Mouse (Mus musculus): ENCODE results near the gene Ptrh2. TPM values are rescaled to one million over a fixed set of nuclear protein-coding genes. Genes with fewer than 3 reads are reported as not detected.

The Ptrh2 gene
- polyA plus RNA-seq, 1 experiment from 2014 or later: 16.2 TPM

- in situ Hi-C loops (cut with MboI; ENCODE audit: low pct_unique_long_range_greater_than_20kb): loop anchor here (25.0 kb wide), 1 partner anchor 452 kb away; the partner anchor contains the start of gene Brip1
- CTCF ChIA-PET: interaction anchor here (2.4 kb wide), 1 partner anchor 17 kb away, joined by 6 read pairs; no protein-coding TSS in a partner anchor
- ATAC-seq (no peak), DNase-seq (ENCODE audit: low read depth, low spot score) (no peak)
- no peak for TF ChIP-seq CTCF (IDR thresholded peaks at IDR 0.05)
- POLR2A ChIA-PET: interaction anchor here (0.6 kb wide), 1 partner anchor 11 kb away, joined by 3 read pairs; no protein-coding TSS in a partner anchor
- H3K27me3 ChIP-seq: no peaks in the 10 kb centered on the region
Measured at GRCm38 (mm10) chr11:86664406-86664805, 19.4 kb upstream of the Ptrh2 start.

DNA sequence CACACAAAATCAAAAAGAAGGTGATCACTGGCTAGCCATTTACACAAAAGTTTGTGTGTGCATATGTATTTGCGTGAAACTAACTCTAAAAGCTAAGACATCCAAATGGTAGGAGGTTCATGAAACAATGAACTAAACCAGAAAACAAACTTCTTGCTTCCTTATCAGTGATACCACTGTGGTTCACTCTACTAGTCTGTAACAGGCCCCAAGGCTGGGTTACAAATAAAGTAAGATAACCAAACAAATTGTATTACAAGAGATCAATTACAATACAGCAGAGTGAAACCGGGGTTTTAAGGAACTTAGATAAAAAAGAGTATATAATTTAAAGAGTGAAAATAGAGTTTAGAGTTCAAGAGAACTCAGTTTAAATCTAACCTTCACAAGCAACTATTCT lies 16.2 kb upstream of the Ptrh2 start:
- CTCF ChIA-PET: interaction anchor here (1.0 to 1.3 kb wide), 2 partner anchors 10 to 15 kb away, joined by 3 read pairs; no protein-coding TSS in a partner anchor
- no peaks in the 10 kb centered on the region for H3K27me3 ChIP-seq
- ATAC-seq: no peak
- POLR2A ChIA-PET: no interaction called here
- in situ Hi-C loops (cut with MboI; ENCODE audit: low pct_unique_long_range_greater_than_20kb): loop anchor here (25.0 kb wide), 1 partner anchor 455 kb away; the partner anchor contains the start of gene Brip1
- DNase-seq (ENCODE audit: low read depth, low spot score): no peak
- no peak for TF ChIP-seq CTCF (IDR thresholded peaks at IDR 0.05)

GRCm38 (mm10) chr11:86668169-86668568 lies 15.6 kb upstream of the Ptrh2 start:
- in situ Hi-C loops (cut with MboI; ENCODE audit: low pct_unique_long_range_greater_than_20kb): loop anchor here (25.0 kb wide), 1 partner anchor 456 kb away; the partner anchor contains the start of gene Brip1
- TF ChIP-seq CTCF (IDR thresholded peaks at IDR 0.05): no peak
- ChIA-PET POLR2A (no interaction called here), CTCF (interaction anchor here (1.0 to 1.3 kb wide), 3 partner anchors 11 to 16 kb away, joined by 3 read pairs; no protein-coding TSS in a partner anchor)
- no peaks in the 10 kb centered on the region for H3K27me3 ChIP-seq
- DNase-seq (ENCODE audit: low read depth, low spot score) (no peak), ATAC-seq (no peak)

DNA sequence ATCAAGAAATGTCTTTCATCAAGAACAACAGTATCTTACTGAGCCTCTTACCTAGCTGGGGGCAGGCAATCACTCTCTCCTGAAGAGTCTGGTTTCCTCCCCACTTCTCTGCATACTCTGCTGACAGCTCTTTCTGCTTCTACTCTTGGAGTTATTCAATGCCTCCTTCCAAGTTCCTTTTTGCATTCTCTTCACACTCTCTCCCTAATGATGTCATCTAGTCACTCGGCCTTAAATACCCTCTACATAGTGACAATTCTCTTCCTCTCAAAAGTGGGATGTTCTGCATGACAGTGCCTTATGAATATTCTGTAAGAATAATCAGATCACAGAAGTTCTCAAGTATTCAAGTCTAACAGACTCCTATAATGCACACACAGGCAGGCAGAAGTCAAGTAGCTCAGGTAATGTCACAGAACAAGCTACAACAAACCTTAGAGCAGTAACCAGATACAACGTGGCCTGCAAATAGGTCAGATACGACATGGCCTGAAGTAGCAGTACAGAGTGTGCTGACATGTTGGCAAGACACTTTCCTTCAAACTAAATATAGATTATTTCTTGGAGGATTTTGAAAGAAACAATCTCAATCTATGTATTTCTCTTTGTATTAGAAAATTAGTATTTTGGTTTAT lies 12.6 kb upstream of the Ptrh2 start:
- ATAC-seq (no peak), DNase-seq (ENCODE audit: low read depth, low spot score) (no peak)
- CTCF ChIA-PET: interaction anchor here (0.6 to 1.2 kb wide), 2 partner anchors 10 to 12 kb away, joined by 3 read pairs; no protein-coding TSS in a partner anchor
- POLR2A ChIA-PET: no interaction called here
- in situ Hi-C loops (cut with MboI; ENCODE audit: low pct_unique_long_range_greater_than_20kb): loop anchor here (25.0 kb wide), 1 partner anchor 459 kb away; the partner anchor contains the start of gene Brip1
- TF ChIP-seq CTCF (IDR thresholded peaks at IDR 0.05): no peak
- no peaks in the 10 kb centered on the region for H3K27me3 ChIP-seq

GRCm38 (mm10) chr11:86672772-86673171 lies 11.0 kb upstream of the Ptrh2 start:
- TF ChIP-seq CTCF (IDR thresholded peaks at IDR 0.05): no peak
- no peaks in the 10 kb centered on the region for H3K27me3 ChIP-seq
- ChIA-PET CTCF (no interaction called here), POLR2A (no interaction called here)
- in situ Hi-C loops (cut with MboI; ENCODE audit: low pct_unique_long_range_greater_than_20kb): loop anchor here (25.0 kb wide), 1 partner anchor 460 kb away; the partner anchor contains the start of gene Brip1
- ATAC-seq (no peak), DNase-seq (ENCODE audit: low read depth, low spot score) (no peak)

- in situ Hi-C loops (cut with MboI; ENCODE audit: low pct_unique_long_range_greater_than_20kb): no loop called here
- TF ChIP-seq CTCF (IDR thresholded peaks at IDR 0.05): no peak
- DNase-seq (ENCODE audit: low read depth, low spot score): no peak
- ATAC-seq: no peak
- CTCF ChIA-PET: interaction anchor here (0.9 kb wide), 1 partner anchor 161 kb away, joined by 3 read pairs; no protein-coding TSS in a partner anchor
- H3K27me3 ChIP-seq: no peaks in the 10 kb centered on the region
- POLR2A ChIA-PET: no interaction called here
Measured at GRCm38 (mm10) chr11:86675520-86675919, 8.3 kb upstream of the Ptrh2 start.

- POLR2A ChIA-PET: interaction anchor here (0.7 to 1.0 kb wide), 3 partner anchors 78 to 725 kb away, joined by 3 to 8 read pairs (median 4); partner anchors contain the start of gene Cltc
- CTCF ChIA-PET: interaction anchor here (1.0 to 1.2 kb wide), 2 partner anchors 11 to 23 kb away, joined by 3 read pairs; no protein-coding TSS in a partner anchor
- in situ Hi-C loops (cut with MboI; ENCODE audit: low pct_unique_long_range_greater_than_20kb): no loop called here
- no peaks in the 10 kb centered on the region for H3K27me3 ChIP-seq
- no peak for ATAC-seq
- no peak for DNase-seq (ENCODE audit: low read depth, low spot score)
- TF ChIP-seq CTCF (IDR thresholded peaks at IDR 0.05): no peak
Measured at GRCm38 (mm10) chr11:86678957-86679356, 4.8 kb upstream of the Ptrh2 start.

GRCm38 (mm10) chr11:86680729-86681128 lies 3.1 kb upstream of the Ptrh2 start:
- in situ Hi-C loops (cut with MboI; ENCODE audit: low pct_unique_long_range_greater_than_20kb): loop anchor here (5.0 kb wide), 1 partner anchor 77 kb away; the partner anchor contains the start of gene Cltc
- no peak for ATAC-seq
- ChIA-PET CTCF (interaction anchor here (1.9 to 2.0 kb wide), 2 partner anchors 17 to 27 kb away, joined by 6 to 7 read pairs; no protein-coding TSS in a partner anchor), POLR2A (no interaction called here)
- DNase-seq (ENCODE audit: low read depth, low spot score): no peak
- TF ChIP-seq CTCF (IDR thresholded peaks at IDR 0.05): no peak
- H3K27me3 ChIP-seq: no peaks in the 10 kb centered on the region

DNA sequence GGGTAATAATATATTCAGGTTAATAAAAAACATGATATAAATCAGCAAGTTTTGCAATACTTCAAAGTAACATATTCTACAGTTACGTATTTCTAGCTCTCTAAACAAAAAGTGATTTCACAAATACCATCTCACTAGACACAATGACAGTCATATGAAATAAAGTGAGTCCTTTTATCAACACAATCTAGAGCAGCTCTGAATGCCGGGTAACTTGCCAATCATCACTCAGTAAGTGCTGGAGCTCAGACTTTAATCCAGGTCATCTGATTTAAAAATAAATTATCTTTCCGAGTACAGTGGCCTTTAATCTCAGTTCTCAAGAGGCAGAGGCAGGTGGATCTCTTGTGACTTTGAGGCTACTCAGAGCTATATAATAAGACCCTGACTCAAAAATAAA lies 2.4 kb upstream of the Ptrh2 start:
- no peak for ATAC-seq
- no peaks in the 10 kb centered on the region for H3K27me3 ChIP-seq
- DNase-seq (ENCODE audit: low read depth, low spot score): no peak
- in situ Hi-C loops (cut with MboI; ENCODE audit: low pct_unique_long_range_greater_than_20kb): loop anchor here (5.0 kb wide), 1 partner anchor 76 kb away; the partner anchor contains the start of gene Cltc
- TF ChIP-seq CTCF (IDR thresholded peaks at IDR 0.05): no peak
- ChIA-PET POLR2A (interaction anchor here (0.6 to 2.5 kb wide), 2 partner anchors 9 to 75 kb away, joined by 3 to 6 read pairs; partner anchors contain the start of gene Cltc), CTCF (interaction anchor here (0.7 to 2.0 kb wide), 5 partner anchors 10 to 68 kb away, joined by 3 to 7 read pairs (median 4); no protein-coding TSS in a partner anchor)

GRCm38 (mm10) chr11:86682861-86683260 lies 924 bp upstream of the Ptrh2 start:
- no peak for DNase-seq (ENCODE audit: low read depth, low spot score)
- ATAC-seq: no peak
- no peak for TF ChIP-seq CTCF (IDR thresholded peaks at IDR 0.05)
- in situ Hi-C loops (cut with MboI; ENCODE audit: low pct_unique_long_range_greater_than_20kb): loop anchor here (5.0 kb wide), 1 partner anchor 74 kb away; the partner anchor contains the start of gene Cltc
- ChIA-PET POLR2A (interaction anchor here (0.6 to 2.5 kb wide), 6 partner anchors 13 to 101 kb away, joined by 3 to 10 read pairs (median 4); partner anchors contain the start of gene Cltc), CTCF (interaction anchor here (1.2 to 2.0 kb wide), 3 partner anchors 12 to 29 kb away, joined by 3 to 7 read pairs (median 4); no protein-coding TSS in a partner anchor)
- H3K27me3 ChIP-seq: no peaks in the 10 kb centered on the region

All from Patski (cell line).